Mouse (Mus musculus): Measurements from ENCODE around the gene Hist1h2ah. TPM values are rescaled to one million over a fixed set of nuclear protein-coding genes. Genes with fewer than 3 reads are reported as not detected.

The Hist1h2ah gene
- not detected for polyA plus RNA-seq (2014; fragmentation: Illumina TruSeq; extraction: RNeasy Lipid Tissue Mini Kit (QIAGEN cat#74804); ENCODE audit: low read depth, low replicate concordance)

DNA sequence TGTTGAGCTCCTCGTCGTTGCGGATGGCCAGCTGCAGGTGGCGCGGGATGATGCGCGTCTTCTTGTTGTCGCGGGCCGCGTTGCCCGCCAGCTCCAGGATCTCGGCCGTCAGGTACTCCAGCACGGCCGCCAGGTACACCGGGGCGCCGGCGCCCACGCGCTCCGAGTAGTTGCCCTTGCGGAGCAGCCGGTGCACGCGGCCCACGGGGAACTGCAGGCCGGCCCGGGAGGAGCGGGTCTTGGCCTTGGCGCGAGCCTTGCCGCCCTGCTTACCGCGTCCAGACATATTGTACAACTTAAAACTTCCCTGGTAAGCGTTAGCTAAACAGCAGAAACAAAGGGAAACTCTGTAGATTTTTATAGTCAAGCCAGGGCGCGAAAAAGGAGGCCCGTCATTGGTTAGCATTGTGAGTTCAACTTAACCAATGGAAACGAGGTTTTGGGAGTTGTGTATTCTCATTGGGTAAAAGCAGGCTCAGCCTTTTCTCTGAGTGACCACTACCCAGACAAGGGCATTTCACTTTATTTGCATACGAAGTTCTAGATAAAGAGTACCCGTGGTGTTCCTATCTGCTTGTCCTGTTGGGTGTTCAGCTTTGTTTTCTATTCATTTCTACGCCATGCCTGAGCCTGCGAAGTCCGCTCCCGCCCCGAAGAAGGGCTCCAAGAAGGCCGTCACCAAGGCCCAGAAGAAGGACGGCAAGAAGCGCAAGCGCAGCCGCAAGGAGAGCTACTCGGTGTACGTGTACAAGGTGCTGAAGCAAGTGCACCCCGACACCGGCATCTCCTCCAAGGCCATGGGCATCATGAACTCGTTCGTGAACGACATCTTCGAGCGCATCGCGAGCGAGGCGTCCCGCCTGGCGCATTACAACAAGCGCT lies at the start of gene Hist1h2ah, which contains the start of gene Hist1h2bk:
Hist1h2ah (minus strand) TSS at position 302 of the 882 bp plus-strand sequence.
Hist1h2bk (plus strand) TSS at position 604 of the 882 bp plus-strand sequence.

GRCm38 (mm10) chr13:22084140-22084539 lies 48.8 kb upstream of the Hist1h2ah start, which contains the start of gene Vmn1r188:
Gene Vmn1r188, plus strand, starts transcription at chr13:22084440.

DNA sequence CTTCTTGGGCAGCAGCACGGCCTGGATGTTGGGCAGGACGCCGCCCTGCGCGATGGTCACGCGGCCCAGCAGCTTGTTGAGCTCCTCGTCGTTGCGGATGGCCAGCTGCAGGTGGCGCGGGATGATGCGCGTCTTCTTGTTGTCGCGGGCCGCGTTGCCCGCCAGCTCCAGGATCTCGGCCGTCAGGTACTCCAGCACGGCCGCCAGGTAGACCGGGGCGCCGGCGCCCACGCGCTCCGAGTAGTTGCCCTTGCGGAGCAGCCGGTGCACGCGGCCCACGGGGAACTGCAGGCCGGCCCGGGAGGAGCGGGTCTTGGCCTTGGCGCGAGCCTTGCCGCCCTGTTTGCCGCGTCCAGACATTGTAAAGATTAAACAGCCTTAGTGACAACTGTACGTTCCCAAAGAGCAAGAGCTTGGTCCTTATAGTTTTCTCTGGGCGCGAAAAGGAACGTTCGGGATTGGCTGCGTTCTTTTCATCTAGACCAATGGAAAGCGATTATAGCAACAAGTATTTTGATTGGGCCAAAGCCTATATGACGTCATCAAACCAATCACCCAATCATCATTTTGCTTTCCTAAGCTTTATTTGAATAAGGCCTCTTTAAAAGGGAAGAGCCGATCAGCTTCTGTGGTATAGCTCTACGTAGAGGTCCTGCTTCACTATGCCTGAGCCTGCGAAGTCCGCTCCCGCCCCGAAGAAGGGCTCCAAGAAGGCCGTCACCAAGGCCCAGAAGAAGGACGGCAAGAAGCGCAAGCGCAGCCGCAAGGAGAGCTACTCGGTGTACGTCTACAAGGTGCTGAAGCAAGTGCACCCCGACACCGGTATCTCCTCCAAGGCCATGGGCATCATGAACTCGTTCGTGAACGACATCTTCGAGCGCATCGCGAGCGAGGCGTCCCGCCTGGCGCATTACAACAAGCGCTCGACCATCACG lies 7.5 kb upstream of the Hist1h2ah start, which contains the start of the genes Hist1h2ag and Hist1h2bj:
Hist1h2ag (minus strand) TSS at position 377 of the 935 bp plus-strand sequence.
Hist1h2bj (plus strand) TSS at position 647 of the 935 bp plus-strand sequence.

GRCm38 (mm10) chr13:22041142-22041536 lies 5.8 kb upstream of the Hist1h2ah start, which contains the start of gene Hist1h4i:
Gene Hist1h4i, minus strand, starts transcription at chr13:22041362.

GRCm38 (mm10) chr13:22009642-22010041 lies 25.7 kb downstream of the Hist1h2ah start, which contains the start of gene Prss16:
Gene Prss16, minus strand, starts transcription at chr13:22009742.

Other genes with a start within 250 kb of the Hist1h2ah start
- not detected for gene Hist1h2an, start 248.3 kb downstream of the Hist1h2ah start, polyA plus RNA-seq (2014; fragmentation: Illumina TruSeq; extraction: RNeasy Lipid Tissue Mini Kit (QIAGEN cat#74804); ENCODE audit: low read depth, low replicate concordance)
- not detected for gene Hist1h2bp, start 248.1 kb downstream of the Hist1h2ah start, polyA plus RNA-seq (2014; fragmentation: Illumina TruSeq; extraction: RNeasy Lipid Tissue Mini Kit (QIAGEN cat#74804); ENCODE audit: low read depth, low replicate concordance)
- gene Hist1h2bq, start 225.4 kb downstream of the Hist1h2ah start, polyA plus RNA-seq (2014; fragmentation: Illumina TruSeq; extraction: RNeasy Lipid Tissue Mini Kit (QIAGEN cat#74804); ENCODE audit: low read depth, low replicate concordance) = 1.1 TPM
- not detected for gene Hist1h2ao, start 225.1 kb downstream of the Hist1h2ah start, polyA plus RNA-seq (2014; fragmentation: Illumina TruSeq; extraction: RNeasy Lipid Tissue Mini Kit (QIAGEN cat#74804); ENCODE audit: low read depth, low replicate concordance)
- not detected for gene Hist1h4m, start 223.8 kb downstream of the Hist1h2ah start, polyA plus RNA-seq (2014; fragmentation: Illumina TruSeq; extraction: RNeasy Lipid Tissue Mini Kit (QIAGEN cat#74804); ENCODE audit: low read depth, low replicate concordance)
- gene Hist1h4n, start 203.4 kb downstream of the Hist1h2ah start, polyA plus RNA-seq (2014; fragmentation: Illumina TruSeq; extraction: RNeasy Lipid Tissue Mini Kit (QIAGEN cat#74804); ENCODE audit: low read depth, low replicate concordance) = not detected
- gene Hist1h2ap, start 202.1 kb downstream of the Hist1h2ah start, polyA plus RNA-seq (2014; fragmentation: Illumina TruSeq; extraction: RNeasy Lipid Tissue Mini Kit (QIAGEN cat#74804); ENCODE audit: low read depth, low replicate concordance) = not detected
- 5.3 TPM for gene Hist1h2br, start 201.8 kb downstream of the Hist1h2ah start, polyA plus RNA-seq (2014; fragmentation: Illumina TruSeq; extraction: RNeasy Lipid Tissue Mini Kit (QIAGEN cat#74804); ENCODE audit: low read depth, low replicate concordance)
- gene Zfp184, start 90.5 kb downstream of the Hist1h2ah start, polyA plus RNA-seq (2014; fragmentation: Illumina TruSeq; extraction: RNeasy Lipid Tissue Mini Kit (QIAGEN cat#74804); ENCODE audit: low read depth, low replicate concordance) = 1.9 TPM
- not detected for gene Pom121l2, start 54.4 kb downstream of the Hist1h2ah start, polyA plus RNA-seq (2014; fragmentation: Illumina TruSeq; extraction: RNeasy Lipid Tissue Mini Kit (QIAGEN cat#74804); ENCODE audit: low read depth, low replicate concordance)
- 1.4 TPM for gene Prss16, start 25.8 kb downstream of the Hist1h2ah start, polyA plus RNA-seq (2014; fragmentation: Illumina TruSeq; extraction: RNeasy Lipid Tissue Mini Kit (QIAGEN cat#74804); ENCODE audit: low read depth, low replicate concordance)
- gene Hist1h2bk, start 302 bp upstream of the Hist1h2ah start, polyA plus RNA-seq (2014; fragmentation: Illumina TruSeq; extraction: RNeasy Lipid Tissue Mini Kit (QIAGEN cat#74804); ENCODE audit: low read depth, low replicate concordance) = not detected
- 6.7 TPM for gene Hist1h4i, start 5.8 kb upstream of the Hist1h2ah start, polyA plus RNA-seq (2014; fragmentation: Illumina TruSeq; extraction: RNeasy Lipid Tissue Mini Kit (QIAGEN cat#74804); ENCODE audit: low read depth, low replicate concordance)
- not detected for gene Hist1h2ag, start 7.4 kb upstream of the Hist1h2ah start, polyA plus RNA-seq (2014; fragmentation: Illumina TruSeq; extraction: RNeasy Lipid Tissue Mini Kit (QIAGEN cat#74804); ENCODE audit: low read depth, low replicate concordance)
- not detected for gene Hist1h2bj, start 7.6 kb upstream of the Hist1h2ah start, polyA plus RNA-seq (2014; fragmentation: Illumina TruSeq; extraction: RNeasy Lipid Tissue Mini Kit (QIAGEN cat#74804); ENCODE audit: low read depth, low replicate concordance)
- not detected for gene Vmn1r188, start 48.9 kb upstream of the Hist1h2ah start, polyA plus RNA-seq (2014; fragmentation: Illumina TruSeq; extraction: RNeasy Lipid Tissue Mini Kit (QIAGEN cat#74804); ENCODE audit: low read depth, low replicate concordance)
- not detected for gene Vmn1r189, start 70.3 kb upstream of the Hist1h2ah start, polyA plus RNA-seq (2014; fragmentation: Illumina TruSeq; extraction: RNeasy Lipid Tissue Mini Kit (QIAGEN cat#74804); ENCODE audit: low read depth, low replicate concordance)
- not detected for gene Vmn1r191, start 148.4 kb upstream of the Hist1h2ah start, polyA plus RNA-seq (2014; fragmentation: Illumina TruSeq; extraction: RNeasy Lipid Tissue Mini Kit (QIAGEN cat#74804); ENCODE audit: low read depth, low replicate concordance)
- not detected for gene Vmn1r192, start 155.6 kb upstream of the Hist1h2ah start, polyA plus RNA-seq (2014; fragmentation: Illumina TruSeq; extraction: RNeasy Lipid Tissue Mini Kit (QIAGEN cat#74804); ENCODE audit: low read depth, low replicate concordance)
- not detected for gene Vmn1r193, start 187.6 kb upstream of the Hist1h2ah start, polyA plus RNA-seq (2014; fragmentation: Illumina TruSeq; extraction: RNeasy Lipid Tissue Mini Kit (QIAGEN cat#74804); ENCODE audit: low read depth, low replicate concordance)
- gene Vmn1r194, start 208.6 kb upstream of the Hist1h2ah start, polyA plus RNA-seq (2014; fragmentation: Illumina TruSeq; extraction: RNeasy Lipid Tissue Mini Kit (QIAGEN cat#74804); ENCODE audit: low read depth, low replicate concordance) = not detected
- not detected for gene Vmn1r195, start 235.0 kb upstream of the Hist1h2ah start, polyA plus RNA-seq (2014; fragmentation: Illumina TruSeq; extraction: RNeasy Lipid Tissue Mini Kit (QIAGEN cat#74804); ENCODE audit: low read depth, low replicate concordance)